16 mouse cellular contexts compared by ENCODE assay signal in the genomic region with DNA sequence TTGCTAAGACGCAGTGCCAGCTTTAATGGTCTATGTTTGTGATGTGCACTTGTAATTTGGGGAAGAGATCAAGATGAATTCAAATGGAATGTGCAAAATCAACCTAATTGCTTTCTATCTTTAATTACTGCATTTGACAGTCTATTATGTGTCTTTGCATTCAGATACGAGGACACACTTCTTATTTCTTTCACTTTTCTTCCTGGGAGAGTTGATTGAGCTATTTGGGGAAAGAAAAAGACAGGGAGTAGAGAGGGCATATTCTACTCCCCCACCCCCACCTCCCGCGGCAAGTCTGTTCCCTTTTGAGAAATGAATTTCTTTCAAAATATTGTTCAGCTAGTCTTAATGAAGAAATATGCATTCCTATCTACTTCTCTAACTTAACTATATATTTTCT.
"Had no signal": no experiment of that assay in that cellular context is flagged by ENCODE, and none has a peak within 500 bp of the region (broad histone marks: within the 10 kb centered on the region; RNA-seq: fewer than 3 reads in every experiment).

No protein-coding gene starts in this region.

- H3K4me2 ChIP-seq: lung, embryonic 14.5 days; midbrain, embryonic 12.5 days; neural tube, embryonic 13.5 days; neural tube, embryonic 15.5 days; stomach, embryonic 15.5 days had no signal

- H3K36me3 ChIP-seq: midbrain, embryonic 10.5 days; midbrain, embryonic 12.5 days; neural tube, embryonic 13.5 days; neural tube, embryonic 15.5 days; stomach, embryonic 15.5 days had no signal

- DNase-seq: lung, adult 18-20 months; lung, embryonic 14.5 days; lung, postnatal 10 days; lung, postnatal 4 days; midbrain, embryonic 14.5 days; right cerebral cortex, postnatal 14 days; thymus, adult 2 months; thymus, postnatal 25 days; thymus, postnatal 4 days had no signal

- H3K27me3 ChIP-seq: midbrain, embryonic 12.5 days; neural tube, embryonic 13.5 days; neural tube, embryonic 15.5 days; stomach, embryonic 15.5 days had no signal

- H3K4me1 ChIP-seq: midbrain, embryonic 10.5 days; midbrain, embryonic 12.5 days; neural tube, embryonic 13.5 days; neural tube, embryonic 15.5 days; stomach, embryonic 15.5 days had no signal

- H3K4me3 ChIP-seq: midbrain, embryonic 10.5 days; midbrain, embryonic 12.5 days; myocyte; neural tube, embryonic 13.5 days; neural tube, embryonic 15.5 days; stomach, embryonic 15.5 days had no signal

- H3K9me3 ChIP-seq: midbrain, embryonic 10.5 days; midbrain, embryonic 12.5 days; neural tube, embryonic 13.5 days; neural tube, embryonic 15.5 days; stomach, embryonic 15.5 days had no signal

- H3K9ac ChIP-seq: lung, embryonic 14.5 days; midbrain, embryonic 12.5 days; neural tube, embryonic 13.5 days; neural tube, embryonic 15.5 days; stomach, embryonic 15.5 days had no signal

- ATAC-seq: midbrain, embryonic 16.5 days had no signal

- H3K27ac ChIP-seq: midbrain, embryonic 10.5 days; midbrain, embryonic 12.5 days; neural tube, embryonic 13.5 days; neural tube, embryonic 15.5 days; stomach, embryonic 15.5 days had no signal
